ENCODE assay signal across 31 mouse cellular contexts in the genomic region with DNA sequence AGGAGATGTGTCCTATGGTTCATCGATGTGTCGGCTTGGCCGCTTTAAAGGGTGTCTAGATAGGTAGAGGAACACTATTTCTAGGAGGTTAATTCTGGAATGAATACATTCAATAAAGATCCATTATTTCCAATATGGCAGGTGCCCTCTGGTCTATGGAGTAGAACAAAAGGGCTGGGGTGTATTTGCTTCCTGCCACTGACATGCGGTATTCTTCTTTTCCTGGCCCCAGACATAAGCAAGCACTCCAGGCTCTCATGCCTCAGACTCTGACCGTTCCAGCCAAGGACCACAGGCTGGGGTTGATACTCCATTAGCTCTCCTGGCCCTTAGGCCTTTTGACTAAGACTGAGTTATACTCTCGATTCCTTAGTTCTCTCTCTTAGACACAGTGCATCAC.
"Had no signal": no experiment of that assay in that cellular context is flagged by ENCODE, and none has a peak within 500 bp of the region (broad histone marks: within the 10 kb centered on the region; RNA-seq: fewer than 3 reads in every experiment).

No protein-coding gene starts in this region.

- H3K36me3 ChIP-seq: limb, embryonic 10.5 days; limb, embryonic 12.5 days; limb, embryonic 13.5 days; limb, embryonic 15.5 days; liver, embryonic 12.5 days; liver, embryonic 13.5 days; liver, embryonic 15.5 days; lung, embryonic 15.5 days; midbrain, embryonic 10.5 days; midbrain, embryonic 12.5 days; midbrain, embryonic 13.5 days; neural tube, embryonic 12.5 days had no signal

- H3K4me1 ChIP-seq: limb, embryonic 12.5 days; limb, embryonic 13.5 days; limb, embryonic 15.5 days; liver, embryonic 12.5 days; liver, embryonic 13.5 days; liver, embryonic 15.5 days; lung, embryonic 15.5 days; megakaryocyte, embryonic 14.5 days; midbrain, embryonic 10.5 days; midbrain, embryonic 12.5 days; midbrain, embryonic 13.5 days; neural tube, embryonic 12.5 days had no signal

- H3K9me3 ChIP-seq: limb, embryonic 10.5 days; limb, embryonic 15.5 days; liver, embryonic 15.5 days; lung, embryonic 15.5 days; midbrain, embryonic 12.5 days; midbrain, embryonic 13.5 days; neural tube, embryonic 12.5 days had no signal

- H3K9ac ChIP-seq: limb, embryonic 12.5 days; limb, embryonic 13.5 days; limb, embryonic 15.5 days; liver, embryonic 12.5 days; liver, embryonic 13.5 days; liver, embryonic 14.5 days; liver, embryonic 15.5 days; liver, postnatal 0 days; lung, embryonic 14.5 days; lung, embryonic 15.5 days; midbrain, embryonic 12.5 days; midbrain, embryonic 13.5 days; neural tube, embryonic 12.5 days had no signal

- H3K27ac ChIP-seq: left cerebral cortex, adult 2 months; limb, embryonic 10.5 days; limb, embryonic 12.5 days; limb, embryonic 13.5 days; limb, embryonic 15.5 days; liver, embryonic 12.5 days; liver, embryonic 13.5 days; liver, embryonic 14.5 days; liver, embryonic 15.5 days; lung, embryonic 15.5 days; macrophage; midbrain, embryonic 10.5 days; midbrain, embryonic 12.5 days; midbrain, embryonic 13.5 days; neural tube, embryonic 12.5 days had no signal

- H3K4me2 ChIP-seq: limb, embryonic 12.5 days; limb, embryonic 13.5 days; limb, embryonic 15.5 days; liver, embryonic 11.5 days; liver, embryonic 12.5 days; liver, embryonic 13.5 days; liver, embryonic 15.5 days; lung, embryonic 14.5 days; lung, embryonic 15.5 days; midbrain, embryonic 12.5 days; midbrain, embryonic 13.5 days; neural tube, embryonic 12.5 days had no signal

- H3K27me3 ChIP-seq: liver, embryonic 12.5 days; liver, embryonic 13.5 days; liver, embryonic 15.5 days; lung, embryonic 15.5 days; megakaryocyte, embryonic 14.5 days; midbrain, embryonic 12.5 days; midbrain, embryonic 13.5 days; neural tube, embryonic 12.5 days had no signal

- DNase-seq: left cerebral cortex, postnatal 4 days; liver; liver, embryonic 13.5 days; liver, postnatal 0 days; lung, adult 18-20 months; lung, adult 2 months; lung, embryonic 14.5 days; lung, postnatal 10 days; lung, postnatal 14 days; lung, postnatal 36 days; lung, postnatal 4 days; midbrain, embryonic 14.5 days had no signal

- ATAC-seq: liver, embryonic 12.5 days; liver, postnatal 0 days; lung, postnatal 0 days; midbrain, embryonic 13.5 days; midbrain, embryonic 16.5 days had no signal

- H3K4me3 ChIP-seq: left cerebral cortex, adult 2 months; limb, embryonic 10.5 days; limb, embryonic 12.5 days; limb, embryonic 13.5 days; limb, embryonic 15.5 days; liver, embryonic 12.5 days; liver, embryonic 13.5 days; liver, embryonic 15.5 days; lung, embryonic 15.5 days; megakaryocyte, embryonic 14.5 days; midbrain, embryonic 10.5 days; midbrain, embryonic 12.5 days; midbrain, embryonic 13.5 days; myocyte; neural tube, embryonic 12.5 days had no signal
